Mouse (Mus musculus) heart, adult 2 months (tissue): ENCODE measurements around the gene Col1a1.

ENCODE experiments used
- CTCF ChIP-seq: fragments of 200-600 bp; IDR thresholded peaks from 2 replicates; pipeline ENCODE4 v1.8.1; 2022; ENCODE audit warnings: antibody characterized with exemption, mild to moderate bottlenecking, moderate library complexity
- EP300 ChIP-seq: fragments of 200-500 bp; IDR thresholded peaks from 2 replicates; pipeline ENCODE4 v1.6.1; 2011; ENCODE audit warnings: low read depth, low read length, control low read depth; ENCODE audit not compliant: insufficient read depth
- POLR2A ChIP-seq: fragments of 200-500 bp; IDR thresholded peaks from 2 replicates; pipeline ENCODE4 v1.6.1; 2011; ENCODE audit warnings: mild to moderate bottlenecking, low read depth, low read length, control low read depth; ENCODE audit not compliant: insufficient read depth

DNA sequence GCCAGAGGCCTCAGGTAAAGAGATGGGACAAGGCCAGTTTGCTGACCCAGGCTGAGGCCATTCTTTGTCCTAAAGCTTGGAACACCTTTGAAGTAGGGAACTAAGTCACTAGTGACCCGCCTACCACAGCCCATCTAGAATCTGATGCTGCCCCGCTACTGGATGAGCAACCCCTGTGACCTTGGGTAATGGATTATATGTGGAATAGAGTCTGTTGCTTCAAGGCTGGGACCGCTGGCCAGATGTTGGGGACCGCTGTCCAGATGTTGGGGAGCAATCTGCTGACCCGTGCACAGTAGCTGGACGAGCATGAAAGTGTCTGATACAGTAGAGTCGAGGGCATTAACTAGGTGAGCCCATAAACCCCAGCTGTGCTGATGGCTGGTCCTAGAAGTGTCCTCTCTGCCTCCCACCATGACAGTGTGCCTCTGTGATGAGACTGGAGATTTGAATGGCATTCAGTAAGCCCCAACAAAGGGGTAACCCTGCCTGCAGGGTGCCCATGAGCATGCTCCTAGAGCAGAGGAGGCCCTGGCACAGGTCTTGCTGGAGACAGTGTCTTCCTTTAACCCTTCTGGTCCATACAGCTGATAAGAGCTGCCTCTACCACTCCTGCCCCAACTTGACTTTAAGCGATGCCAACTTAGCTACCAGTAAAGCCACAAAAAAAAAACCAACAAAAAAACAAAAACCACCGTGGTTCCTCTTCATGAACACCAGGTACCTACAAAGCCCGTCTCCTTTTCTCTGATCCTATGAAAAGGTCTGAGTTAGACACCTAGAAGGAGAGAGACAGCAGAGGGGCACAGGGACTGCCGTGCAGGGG lies 59.1 kb downstream of the Col1a1 start:
- no peak for TF ChIP-seq CTCF
- no peak for TF ChIP-seq POLR2A
- TF ChIP-seq EP300: no peak
